Mouse (Mus musculus) liver (tissue): Measurements from ENCODE around the gene Hkdc1.
"Not testable (repeated sequence)": the region's sequence is repeated elsewhere in the genome, so short reads cannot be mapped to it uniquely, and the experiment has no call there.

ENCODE experiments used
- DNase-seq: peaks from one replicate; pipeline ENCODE4 v3.0.0-alpha.2; 2020; ENCODE audit warnings: mixed read lengths

Gene Hkdc1

DNA sequence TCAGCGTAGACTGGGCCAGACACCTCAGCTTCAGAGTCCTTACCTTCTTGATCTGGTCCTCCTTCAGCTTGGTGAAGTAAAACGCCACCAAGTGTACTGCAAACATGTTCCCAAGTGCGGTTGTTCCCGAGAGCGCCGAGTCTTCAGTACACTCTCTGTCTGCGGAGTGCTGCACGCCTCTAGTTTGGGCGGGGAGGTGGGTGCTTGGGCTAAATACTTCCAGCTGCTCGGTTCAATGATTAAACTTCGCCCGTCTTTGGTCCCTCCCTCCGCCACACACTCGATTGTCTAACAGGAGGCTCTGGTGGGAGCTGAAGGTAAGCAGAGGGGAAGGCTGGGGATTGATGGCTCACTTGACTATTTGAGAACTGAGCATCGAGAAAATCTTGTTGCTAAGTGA, at the start of gene Hkdc1:
TSS of gene Hkdc1 (minus strand) at position 237 of the 400 bp plus-strand sequence.
- peak; percentile 28 for DNase-seq

DNA sequence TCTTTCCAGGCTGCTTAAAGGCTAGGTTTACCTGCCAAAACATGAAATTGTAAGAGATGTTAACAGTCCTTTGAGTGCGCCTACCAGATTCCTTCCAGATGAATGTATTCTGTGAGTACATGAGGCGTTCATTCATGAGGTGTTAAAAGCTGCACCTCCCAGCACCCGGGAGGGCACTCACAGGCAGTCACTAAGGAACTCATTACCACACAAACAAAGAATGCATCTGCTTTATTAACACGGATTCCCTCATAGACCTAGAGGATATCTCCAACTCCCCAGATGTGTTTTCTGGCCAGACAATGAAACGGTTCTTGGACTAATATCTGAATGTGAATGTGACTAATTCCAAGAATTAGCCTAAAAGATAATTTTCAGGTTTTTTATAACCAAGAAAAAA, 48.8 kb upstream of the Hkdc1 start:
- no peak for DNase-seq

DNA sequence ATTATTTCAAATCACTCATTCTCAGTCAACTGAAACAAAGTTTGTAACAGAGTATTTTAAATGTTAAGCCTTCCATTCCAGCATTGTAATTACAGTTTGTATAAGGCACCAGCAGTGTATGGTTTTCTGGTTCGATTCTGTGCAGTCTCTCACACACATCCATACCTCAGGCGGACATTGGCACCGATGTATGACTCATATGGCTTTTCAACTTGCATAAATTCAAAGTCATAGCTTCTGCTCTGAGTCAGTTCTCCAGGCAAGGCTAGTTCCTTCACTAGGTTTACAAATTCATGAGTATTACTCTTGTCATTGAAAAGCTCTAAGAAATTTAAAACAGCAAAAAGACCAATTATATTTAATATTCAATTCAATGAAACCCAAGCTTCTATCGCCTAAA, 47.4 kb upstream of the Hkdc1 start:
- no peak for DNase-seq

DNA sequence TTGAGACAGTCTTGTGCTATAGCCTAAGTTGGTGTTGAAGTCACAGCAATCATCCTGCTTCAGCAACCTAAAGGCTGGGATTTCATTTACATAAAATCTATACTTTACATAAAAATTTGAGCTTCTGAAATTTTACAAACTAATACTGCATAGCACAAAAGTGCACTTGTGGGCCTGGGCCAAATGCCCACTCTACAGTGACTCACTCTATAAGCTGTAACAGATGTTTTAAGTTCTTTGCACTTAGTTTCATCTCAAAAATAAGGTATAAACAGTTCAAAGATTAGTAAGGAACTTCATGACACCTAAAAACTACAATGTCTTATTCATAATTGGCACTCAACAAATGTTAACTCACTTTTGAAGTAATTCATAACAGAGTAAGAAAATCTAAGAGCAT, 39.0 kb upstream of the Hkdc1 start:
- no peak for DNase-seq

DNA sequence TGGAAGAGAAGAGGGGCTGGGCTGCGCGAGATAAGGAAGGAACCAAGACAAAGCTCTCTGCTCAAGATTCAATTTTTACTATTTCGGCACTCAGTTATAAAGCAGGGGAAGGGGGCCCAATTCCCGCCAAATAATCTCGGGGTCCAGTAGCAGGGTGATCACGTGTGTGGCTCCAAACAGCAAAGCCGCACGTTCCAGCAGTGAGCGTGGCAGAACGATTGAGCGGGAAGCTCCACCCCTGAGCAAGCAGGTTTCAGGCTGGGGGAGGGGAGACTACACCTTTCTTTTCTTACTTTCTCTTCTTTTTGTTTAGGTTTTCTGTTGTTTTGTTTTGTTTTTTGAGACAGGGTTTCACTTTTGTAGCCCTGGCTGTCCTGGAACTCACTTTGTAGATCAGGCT, 29.7 kb upstream of the Hkdc1 start:
- DNase-seq: not testable (repeated sequence)

DNA sequence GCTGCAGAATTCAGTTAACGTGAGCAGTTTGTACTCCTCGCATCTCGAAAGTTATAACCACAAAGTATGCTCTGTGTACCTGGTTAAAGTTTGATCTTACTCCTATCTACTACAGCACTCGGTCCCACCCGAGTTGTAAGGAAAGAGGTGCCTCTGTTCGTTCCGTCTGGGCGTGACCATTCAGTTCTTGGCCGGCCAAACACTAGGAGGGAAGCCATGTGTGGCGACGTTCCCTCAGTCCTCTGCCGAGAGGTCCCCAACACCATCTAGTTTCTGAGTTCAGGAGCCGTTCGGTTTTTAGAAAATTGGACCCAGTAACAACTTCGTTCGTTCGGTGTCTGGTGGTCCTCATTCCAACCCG, 28.0 kb upstream of the Hkdc1 start:
- DNase-seq: peak; percentile 17

DNA sequence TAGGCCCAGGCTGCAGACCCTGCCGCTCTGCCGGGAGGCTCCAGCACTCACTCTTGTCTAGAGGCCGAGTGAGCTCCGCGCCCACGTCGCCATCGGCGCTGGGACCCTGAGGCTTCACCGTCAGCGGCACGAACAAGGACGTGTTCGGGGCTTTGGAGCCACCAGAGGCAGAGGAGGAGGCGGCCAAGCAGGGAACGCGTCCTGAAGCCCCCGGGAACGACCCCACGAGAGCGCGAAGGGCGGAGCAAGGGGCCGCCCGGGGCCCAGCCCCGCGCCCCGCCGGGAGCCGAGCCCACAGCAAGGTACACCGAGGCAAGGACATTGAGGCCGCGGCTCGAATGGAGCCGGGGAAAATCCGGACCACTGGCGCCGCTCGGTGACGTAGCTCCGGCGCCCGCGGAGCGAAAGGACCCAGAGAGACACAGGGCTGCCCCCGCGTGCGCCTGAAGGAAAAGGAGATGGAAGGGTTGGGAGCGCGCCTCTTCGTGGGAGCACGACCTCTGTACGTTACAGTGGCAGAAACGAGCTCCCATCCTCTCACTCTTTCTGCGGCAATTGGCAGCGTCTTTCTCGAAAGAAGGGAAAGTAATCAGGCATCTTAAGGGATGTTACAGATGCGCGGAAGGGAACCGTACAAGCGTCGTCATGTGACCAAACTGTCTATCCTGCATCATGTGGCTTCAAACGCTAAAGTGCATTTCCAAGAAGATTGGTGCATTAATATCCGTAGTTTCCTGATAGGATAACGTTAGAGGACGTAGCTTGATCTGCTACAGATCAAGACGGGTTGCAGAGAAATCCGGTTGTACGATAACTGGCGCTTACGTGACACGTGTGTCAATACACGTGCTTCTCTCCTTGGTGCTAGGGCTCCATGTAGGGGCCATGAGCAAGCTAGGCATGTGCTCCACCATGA, 27.3 kb upstream of the Hkdc1 start, which contains the start of the genes 4930507D05Rik and Supv3l1:
TSS of gene 4930507D05Rik (plus strand) at position 126 of the 916 bp plus-strand sequence.
TSS of gene Supv3l1 (minus strand) at position 375 of the 916 bp plus-strand sequence.
- DNase-seq: peak; percentile 87

DNA sequence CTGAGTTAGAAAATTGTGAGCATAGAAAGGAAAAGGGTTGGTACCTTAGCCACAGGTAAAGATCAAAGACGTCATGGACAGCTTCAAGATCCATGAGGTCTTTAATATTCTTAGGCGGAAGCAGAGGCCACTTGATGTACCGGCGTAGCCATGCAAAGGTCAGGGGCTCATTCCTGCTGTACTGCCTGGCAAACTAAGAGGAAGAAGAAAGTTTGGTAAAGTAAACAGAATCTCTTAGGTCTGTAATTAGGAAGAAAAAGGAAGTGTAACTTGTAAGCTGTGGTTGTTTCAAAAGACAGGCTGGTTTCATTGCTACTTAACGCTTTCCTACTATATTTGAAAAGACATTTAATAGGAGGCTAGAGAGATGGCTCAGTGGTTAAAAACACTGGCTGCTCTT, 8.1 kb upstream of the Hkdc1 start:
- no peak for DNase-seq

DNA sequence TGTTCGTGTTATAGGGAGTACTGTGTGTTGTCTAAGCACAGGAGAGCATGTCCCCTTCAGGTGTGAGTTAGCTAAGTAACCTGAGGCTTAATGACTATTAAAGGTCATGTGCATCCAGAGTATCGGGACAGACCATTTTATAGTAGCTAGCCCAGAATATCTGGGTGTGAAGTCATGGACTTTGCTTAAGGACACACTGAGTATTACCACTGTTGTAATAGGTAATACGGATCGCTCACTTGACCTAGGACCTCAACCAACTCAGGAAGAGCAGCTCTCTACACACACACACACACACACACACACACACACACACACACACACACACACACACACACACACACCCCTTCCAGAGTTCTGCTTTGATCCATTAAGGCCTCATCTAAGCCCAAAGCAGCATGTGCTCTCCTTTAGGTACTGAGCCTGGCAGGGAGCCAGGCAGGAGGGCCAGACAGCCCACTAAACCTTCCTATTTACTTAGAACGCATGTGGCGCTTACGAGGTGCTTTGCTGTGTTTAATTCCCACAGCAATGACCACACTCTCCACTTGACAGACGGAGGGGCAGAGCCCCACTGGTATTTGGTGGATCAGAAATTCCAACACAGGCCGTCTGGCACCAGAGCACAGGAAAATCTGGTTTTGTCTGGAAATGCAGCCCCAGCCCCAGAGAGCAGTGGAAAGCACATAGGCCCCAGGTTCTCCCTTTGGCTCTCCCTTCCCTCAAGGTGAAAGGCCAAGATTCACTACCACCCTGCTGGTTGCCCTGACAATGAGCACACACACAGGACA, 3.0 kb upstream of the Hkdc1 start:
- no peak for DNase-seq

DNA sequence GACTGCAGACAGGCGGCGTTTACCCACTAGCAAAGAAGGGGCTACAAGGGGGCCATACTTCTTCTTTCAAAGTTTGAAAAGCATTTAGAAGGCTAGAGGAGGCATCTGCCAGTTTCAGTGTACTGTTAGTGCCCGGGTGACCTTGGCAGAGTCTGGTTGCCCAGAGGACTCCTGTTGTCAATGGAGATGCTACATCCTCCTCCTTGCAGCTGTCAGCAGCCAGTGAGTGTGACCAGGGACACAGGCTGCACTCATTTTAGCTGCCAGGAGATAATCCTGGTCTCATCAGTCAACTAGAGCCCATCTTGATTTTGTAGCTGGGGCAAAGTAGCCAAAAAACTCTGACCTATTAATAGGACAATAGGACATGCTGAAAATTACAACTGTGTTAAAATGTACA, 1.2 kb downstream of the Hkdc1 start:
- DNase-seq: no peak

DNA sequence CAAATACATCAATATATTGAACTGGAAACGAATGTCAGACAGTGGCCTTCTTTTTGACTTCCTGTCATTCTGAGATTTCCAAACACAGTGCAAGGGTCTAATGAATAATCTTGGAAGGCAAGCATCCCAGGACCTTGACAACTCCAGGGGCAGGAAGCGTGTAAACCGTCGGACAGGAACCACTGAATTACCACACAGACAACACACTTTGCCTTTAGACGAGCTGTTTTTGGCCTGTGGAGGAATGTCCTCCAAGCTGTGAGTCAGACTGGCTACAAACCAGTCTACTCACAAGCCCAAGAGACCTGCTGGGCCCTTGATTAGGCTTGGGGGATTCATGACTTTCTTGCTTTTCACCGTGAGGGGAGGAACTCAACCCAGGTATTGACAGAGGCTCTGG, 1.9 kb downstream of the Hkdc1 start:
- DNase-seq: no peak

DNA sequence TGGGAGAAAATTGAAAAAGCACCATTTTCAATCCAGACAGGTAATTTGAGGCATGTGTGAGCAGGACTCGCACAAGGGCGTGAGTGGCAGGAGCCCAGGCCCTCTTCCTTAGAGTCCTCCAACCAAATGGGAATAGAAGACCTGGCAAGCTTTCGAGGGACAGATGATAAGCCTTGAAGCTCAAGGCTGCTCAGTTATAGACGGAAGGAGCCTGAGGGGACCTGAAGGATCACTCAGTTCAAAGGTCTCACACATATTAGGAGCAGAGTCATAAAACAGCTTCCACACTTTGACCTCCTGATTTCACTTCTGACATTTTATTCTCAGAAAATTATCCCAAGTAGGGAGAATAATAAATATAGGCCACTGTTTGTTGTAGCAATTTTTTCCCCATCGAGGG, 2.9 kb downstream of the Hkdc1 start:
- no peak for DNase-seq

DNA sequence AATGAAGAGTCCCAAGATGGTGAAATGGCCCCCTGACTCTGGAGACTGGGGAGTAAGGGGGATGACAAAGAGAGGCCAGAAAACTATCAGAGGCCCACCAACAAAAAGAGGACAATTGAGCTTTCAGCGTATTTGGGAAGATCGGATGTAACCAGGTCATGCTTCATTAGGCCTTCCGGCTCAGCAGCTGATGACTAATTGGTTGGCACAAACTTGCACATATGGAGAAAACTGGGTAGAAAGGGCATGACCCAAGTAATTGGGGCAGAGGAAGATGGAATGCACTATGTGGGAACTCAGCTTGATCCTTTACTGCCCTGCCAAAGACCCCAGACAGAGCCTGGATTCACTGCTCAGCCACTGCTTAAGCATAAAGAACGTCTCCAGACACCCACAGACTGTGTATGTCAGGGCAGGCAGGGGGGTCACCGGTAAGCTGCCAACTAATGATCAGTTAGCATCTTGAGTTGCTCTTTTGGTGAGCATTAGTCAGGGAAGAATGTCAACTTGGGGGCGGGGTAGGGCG, 3.4 kb downstream of the Hkdc1 start:
- DNase-seq: no peak

DNA sequence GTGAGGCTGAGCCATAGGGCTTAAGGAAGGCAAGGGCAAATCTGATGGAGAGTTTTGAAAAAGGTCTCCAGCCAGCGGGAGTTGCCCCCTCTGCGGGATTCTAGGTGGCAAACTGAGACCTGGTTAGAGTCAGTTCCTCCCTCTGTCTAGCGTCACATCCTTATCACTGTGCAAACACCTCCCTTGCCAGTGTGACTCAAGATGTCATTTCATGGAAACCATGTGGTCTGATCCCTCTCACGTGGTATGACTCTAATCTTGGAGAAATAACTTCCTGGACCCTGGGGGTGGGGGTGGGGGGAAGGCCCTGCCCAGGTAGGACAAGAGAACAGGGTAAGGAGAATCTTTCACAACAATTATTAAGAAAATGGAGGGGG, 8.7 kb downstream of the Hkdc1 start:
- no peak for DNase-seq

DNA sequence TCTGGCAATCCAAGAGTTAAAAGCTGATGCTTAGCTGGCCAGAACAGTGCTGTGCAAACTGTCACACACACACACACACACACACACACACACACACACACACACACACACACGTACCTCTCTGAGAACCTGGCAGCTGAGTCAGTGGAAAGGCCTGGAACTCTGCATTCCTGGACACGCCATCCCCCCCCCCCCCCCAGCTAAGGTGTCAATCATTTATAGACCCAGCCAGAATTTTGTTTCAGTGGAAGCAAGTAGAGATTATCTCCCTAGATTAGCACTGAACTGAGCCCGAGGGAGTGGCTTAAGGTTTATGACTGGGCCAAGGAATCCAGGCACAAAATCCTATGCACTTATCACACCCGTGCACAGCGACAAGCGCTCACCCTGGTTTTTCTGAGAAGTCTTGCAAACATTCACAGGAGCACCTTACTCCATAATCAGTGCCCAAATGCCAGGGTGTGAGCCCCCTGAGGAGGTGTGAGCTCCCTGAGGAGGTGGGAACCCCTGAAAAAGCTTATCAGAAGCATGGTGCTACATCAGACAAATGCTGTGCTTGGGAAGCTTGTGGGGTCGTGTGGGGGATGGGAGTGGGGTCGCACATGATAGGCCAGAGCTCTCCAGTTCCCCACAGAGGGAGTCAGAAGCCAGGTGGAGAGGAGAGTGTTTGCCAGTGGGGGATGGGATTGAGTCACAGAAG, 9.2 kb downstream of the Hkdc1 start:
- DNase-seq: no peak

DNA sequence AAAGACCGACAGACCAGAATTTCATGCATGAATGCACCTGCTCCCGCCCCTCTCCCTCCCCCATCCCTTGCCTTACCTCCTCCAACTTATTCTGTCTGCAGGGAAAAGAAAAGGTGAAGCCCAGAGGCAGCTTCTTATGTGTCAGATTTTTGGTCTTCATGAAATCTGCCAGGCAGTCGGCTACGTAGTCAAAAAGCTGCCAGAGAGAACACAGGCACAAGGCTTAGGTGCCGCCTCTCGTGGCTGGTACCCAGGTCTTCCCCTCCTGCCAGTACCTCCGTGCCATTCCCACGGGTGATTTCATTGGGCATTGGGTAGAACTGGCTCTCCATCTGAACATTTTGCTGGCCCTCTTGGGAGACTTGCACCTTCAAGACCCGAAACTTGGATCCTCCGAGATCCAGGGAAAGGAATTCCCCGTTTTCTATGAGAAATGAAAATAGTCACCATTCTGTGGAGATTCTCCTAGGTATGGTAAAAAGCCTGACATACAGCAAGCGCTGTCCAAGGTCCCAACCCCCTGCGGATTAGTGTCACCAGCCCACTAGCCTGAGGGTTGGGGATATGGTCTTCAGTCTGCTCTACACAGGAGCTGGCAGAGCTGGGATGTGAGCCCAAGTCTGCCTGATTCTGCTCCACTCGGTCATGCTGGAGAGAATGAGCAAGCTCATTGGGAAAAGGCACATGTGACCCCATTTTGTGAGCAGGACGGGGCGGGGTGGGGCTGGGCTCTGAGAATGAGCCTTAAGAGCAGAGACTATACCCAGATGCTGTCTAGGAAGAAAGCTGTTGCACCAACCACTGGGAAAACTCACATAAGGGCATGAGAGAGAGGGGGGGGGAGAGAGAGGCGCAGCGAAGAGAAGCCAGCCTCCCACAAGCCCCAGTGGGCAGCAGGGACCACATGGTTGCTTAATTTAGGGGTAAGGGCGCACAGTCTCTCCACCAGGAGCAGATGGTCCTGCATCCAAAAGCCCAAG, 10.6 kb downstream of the Hkdc1 start:
- DNase-seq: no peak

DNA sequence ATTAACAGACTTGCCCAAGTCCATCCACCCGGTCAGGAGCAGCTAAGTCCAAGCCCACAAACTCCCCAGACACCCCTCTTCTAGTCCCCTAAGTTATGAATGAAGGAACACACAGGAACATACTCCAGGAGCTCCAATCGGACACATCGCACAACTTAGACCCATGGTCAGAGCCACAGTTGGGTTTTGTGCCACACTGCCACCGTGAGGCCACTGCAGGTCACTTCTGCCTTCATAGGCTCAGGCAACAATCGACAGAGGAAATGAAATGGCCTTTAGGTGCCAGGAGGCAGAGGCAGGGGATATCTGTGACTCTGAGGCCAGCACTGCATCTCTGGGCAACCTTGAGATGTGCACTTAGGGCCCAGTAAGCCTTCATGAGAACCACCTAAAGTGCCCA, 11.3 kb downstream of the Hkdc1 start:
- peak; percentile 63 for DNase-seq

DNA sequence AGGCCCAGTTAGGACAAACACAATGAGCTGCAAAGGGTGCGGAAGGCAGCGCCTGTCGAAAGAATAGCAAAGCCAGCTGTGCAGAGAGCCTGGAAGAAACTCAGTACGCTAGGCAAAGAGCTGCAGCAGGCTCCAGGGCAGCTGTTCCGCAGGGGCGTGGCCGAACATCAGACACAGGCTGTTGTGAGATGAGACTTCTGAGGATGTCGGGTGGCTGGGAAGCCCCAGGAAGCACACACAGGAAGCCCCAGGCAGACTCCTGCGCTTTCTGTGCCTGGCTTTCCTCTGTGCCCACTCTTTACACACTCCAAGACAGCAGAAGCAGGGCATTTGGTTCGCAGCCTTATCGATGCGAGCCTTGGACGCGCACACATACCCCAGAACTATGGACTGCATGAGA, 17.4 kb downstream of the Hkdc1 start:
- peak; percentile 19 for DNase-seq

DNA sequence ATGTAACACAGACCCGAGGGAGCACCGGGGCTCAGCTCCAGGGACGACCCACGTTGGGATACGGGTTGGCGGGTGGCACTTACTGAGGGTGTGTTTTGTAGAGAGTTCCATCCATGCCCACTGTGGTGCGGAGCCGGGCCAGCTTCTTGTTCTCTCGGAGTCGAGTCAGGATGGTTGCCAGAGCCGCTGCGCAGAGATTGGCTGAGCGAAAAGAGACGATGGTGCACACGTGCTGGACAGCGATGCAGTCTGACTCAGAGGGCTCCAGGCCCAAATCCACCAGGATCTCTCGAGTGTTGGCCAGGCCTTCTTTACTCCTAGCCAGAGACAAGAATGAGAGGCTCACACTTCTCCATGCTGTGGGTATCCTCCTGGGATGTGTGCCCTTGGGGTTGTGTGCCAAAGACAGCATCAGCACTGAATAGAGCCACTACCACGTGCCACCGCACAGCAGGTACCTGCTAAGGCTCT, 20.6 kb downstream of the Hkdc1 start:
- DNase-seq: no peak

DNA sequence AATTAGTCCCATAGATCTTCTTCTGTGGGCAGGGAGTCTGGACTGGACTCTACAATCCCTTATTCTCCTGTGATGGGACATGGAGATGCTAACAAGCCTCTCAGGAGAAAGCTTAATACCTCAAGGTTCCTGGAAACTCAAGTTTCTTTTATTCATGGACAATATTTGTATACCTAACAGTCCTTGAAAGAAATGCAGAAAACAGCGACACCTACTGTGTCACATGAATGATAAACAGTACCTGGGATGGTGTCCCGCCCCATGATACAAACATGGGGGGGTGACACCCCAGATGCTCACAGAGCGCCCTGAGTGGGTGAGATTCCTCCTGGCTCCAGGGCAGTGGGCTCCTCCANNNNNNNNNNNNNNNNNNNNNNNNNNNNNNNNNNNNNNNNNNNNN, 39.3 kb downstream of the Hkdc1 start:
- no peak for DNase-seq

DNA sequence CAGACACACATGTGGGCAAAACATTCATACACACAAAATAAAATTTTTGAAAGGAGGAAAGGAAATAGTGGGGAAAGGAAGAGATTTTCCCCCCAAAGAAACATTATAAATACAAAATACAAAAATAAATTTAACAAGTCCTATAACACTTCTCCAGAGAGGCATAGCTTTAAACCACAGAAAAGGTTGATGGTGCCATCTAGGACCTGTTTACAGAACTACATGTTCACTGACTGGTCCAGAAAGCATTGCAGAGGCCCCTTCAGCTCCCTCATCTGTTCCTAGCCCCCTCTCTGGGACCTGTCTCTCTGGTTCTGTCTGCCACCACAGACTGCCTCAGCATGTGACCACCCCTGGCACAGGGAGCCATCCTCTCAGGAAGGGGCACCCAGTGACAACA, 41.4 kb downstream of the Hkdc1 start:
- no peak for DNase-seq

DNA sequence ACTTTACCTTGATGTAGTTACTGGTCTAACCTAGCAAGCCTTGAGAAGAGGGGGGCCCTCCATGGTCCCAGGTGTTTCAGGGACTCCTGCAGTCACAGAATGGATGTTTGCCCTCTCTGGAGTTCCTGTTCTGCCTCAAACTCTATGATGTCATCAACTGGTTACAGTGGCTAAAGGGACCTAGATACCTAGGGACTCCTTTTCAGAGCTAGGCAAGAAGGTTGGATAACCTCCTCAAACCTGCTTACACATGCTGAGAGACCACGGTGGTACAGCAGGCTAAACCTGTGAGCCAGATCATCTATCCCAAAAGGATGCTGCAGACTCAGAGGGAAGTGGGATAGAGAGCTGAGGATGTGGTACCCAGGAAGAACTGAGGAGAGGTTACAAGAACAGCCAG, 42.5 kb downstream of the Hkdc1 start, which contains the start of gene Hk1:
TSS of gene Hk1 (minus strand) at position 101 of the 400 bp plus-strand sequence.
- DNase-seq: no peak
